Mouse (Mus musculus) pancreas, adult 10 weeks (tissue): ENCODE results near the gene Nr2f1. TPM values are rescaled to one million over a fixed set of nuclear protein-coding genes. Genes with fewer than 3 reads are reported as not detected.

Experiments used
- polyA plus RNA-seq: library from polyadenylated mRNA; stranded (reverse); fragments of 350-450 nt; fragmentation: Illumina TruSeq; extraction: RNeasy Lipid Tissue Mini Kit (QIAGEN cat#74804); gene quantifications from one replicate; pipeline ENCODE4 v1.2.3, GENCODE M21; 2015; ENCODE audit warnings: low read depth, low replicate concordance; ENCODE audit not compliant: insufficient read depth

Gene Nr2f1
- polyA plus RNA-seq: 1.2 TPM

GRCm38 (mm10) chr13:78199642-78200160, at the start of gene Nr2f1:
Gene Nr2f1 (minus strand): TSS chr13:78199757.

Other genes starting within 250 kb of the Nr2f1 start
- gene Pou5f2, start 174.9 kb downstream of the Nr2f1 start, polyA plus RNA-seq: not detected